Comparison of ENCODE assay signal across 23 mouse cellular contexts in genomic region chr11:44779030-44779429, GRCm38 (mm10).
DNase-seq lines count a peak whose midpoint lies in the region.
"Had no signal": no experiment of that assay in that cellular context is flagged by ENCODE, and none has a peak within 500 bp of the region (broad histone marks: within the 10 kb centered on the region; RNA-seq: fewer than 3 reads in every experiment).

No protein-coding gene starts in this region.

- H3K36me3 ChIP-seq in embryonic facial prominence, embryonic 10.5 days (replicated peaks) = no peaks in the 10 kb centered on the region
- no peaks in the 10 kb centered on the region for H3K36me3 ChIP-seq in midbrain, embryonic 10.5 days
- H3K36me3 ChIP-seq: embryonic facial prominence, embryonic 13.5 days; forebrain, embryonic 10.5 days; hindbrain, embryonic 10.5 days; hindbrain, embryonic 13.5 days; intestine, embryonic 15.5 days had no signal

- H3K27me3 ChIP-seq in embryonic facial prominence, embryonic 10.5 days (replicated peaks; ENCODE audit: low read depth, poor library complexity, severe bottlenecking) = peaks cover 37% of the 10 kb centered on the region
- H3K27me3 ChIP-seq in midbrain, embryonic 10.5 days (ENCODE audit: low read depth, poor library complexity, severe bottlenecking) = peaks cover 9% of the 10 kb centered on the region; the same call in 1 of the 2 replicates
- H3K27me3 ChIP-seq: embryonic facial prominence, embryonic 13.5 days; hindbrain, embryonic 13.5 days; intestine, embryonic 15.5 days had no signal

- peak; percentile 50 for DNase-seq in 3134 (ENCODE audit: extremely low read depth, insufficient read length, low spot score)
- DNase-seq in 416B (ENCODE audit: low read depth) = peak; percentile 17
- peak; percentile 7 for DNase-seq in Muller cell, postnatal 12 days (ENCODE audit: inconsistent ontology term)
- peak; percentile 27 for DNase-seq in fibroblast of lung, adult 2 months (ENCODE audit: low read depth)
- DNase-seq in embryonic facial prominence, embryonic 10.5 days (ENCODE audit: low spot score) = no peak
- DNase-seq in midbrain, embryonic 10.5 days (ENCODE audit: low spot score) = no peak
- DNase-seq in cerebellum, postnatal 4 days (ENCODE audit: low spot score in 2 of 2) = no peak
- DNase-seq: adrenal gland, adult 8-10 months; adrenal gland, postnatal 25 days; B cell, adult 2 months; cerebellum, adult 11-12 months; cerebellum, adult 8-10 months; cerebellum, postnatal 10 days; gastrocnemius, postnatal 10 days; gastrocnemius, postnatal 36 days; kidney, adult 18-20 months had no signal

- no peaks in the 10 kb centered on the region for H3K9me3 ChIP-seq in embryonic facial prominence, embryonic 10.5 days
- no peaks in the 10 kb centered on the region for H3K9me3 ChIP-seq in midbrain, embryonic 10.5 days (replicated peaks)
- H3K9me3 ChIP-seq: embryonic facial prominence, embryonic 13.5 days; forebrain, embryonic 10.5 days; forebrain, embryonic 13.5 days; hindbrain, embryonic 10.5 days; hindbrain, embryonic 13.5 days; intestine, embryonic 15.5 days had no signal

- no peak overlapping the region for H3K27ac ChIP-seq in embryonic facial prominence, embryonic 10.5 days (replicated peaks)
- H3K27ac ChIP-seq in midbrain, embryonic 10.5 days (replicated peaks) = no peak overlapping the region
- H3K27ac ChIP-seq: embryonic facial prominence, embryonic 13.5 days; forebrain, embryonic 10.5 days; forebrain, embryonic 13.5 days; hindbrain, embryonic 10.5 days; hindbrain, embryonic 13.5 days; intestine, embryonic 15.5 days had no signal

- WGBS in embryonic facial prominence, embryonic 10.5 days = 86% methylated on average over 1 of the region's 1 CpGs
- WGBS in midbrain, embryonic 10.5 days = 95% methylated on average over 1 of the region's 1 CpGs

- no peak overlapping the region for H3K4me3 ChIP-seq in embryonic facial prominence, embryonic 10.5 days
- no peak overlapping the region for H3K4me3 ChIP-seq in midbrain, embryonic 10.5 days
- H3K4me3 ChIP-seq: embryonic facial prominence, embryonic 13.5 days; erythroblast, embryonic 14.5 days; forebrain, embryonic 10.5 days; forebrain, embryonic 13.5 days; hindbrain, embryonic 10.5 days; hindbrain, embryonic 13.5 days; intestine, embryonic 15.5 days had no signal

- peaks cover 16% of the 10 kb centered on the region for H3K4me1 ChIP-seq in embryonic facial prominence, embryonic 10.5 days
- H3K4me1 ChIP-seq in midbrain, embryonic 10.5 days = peaks cover 17% of the 10 kb centered on the region
- H3K4me1 ChIP-seq: intestine, embryonic 15.5 days had no signal

Comparison
In these comparisons a context has a peak if more than half of its experiments do, and no peak if none do; other contexts are left out.
1. DNase-seq: peak in 3134 (single experiment), 416B (single experiment), Muller cell, postnatal 12 days (single experiment) and fibroblast of lung, adult 2 months (single experiment); none in embryonic facial prominence, embryonic 10.5 days (single experiment), midbrain, embryonic 10.5 days (single experiment) and cerebellum, postnatal 4 days (0 of 2).